In genomic region chr13:104729261-104730046, GRCm38 (mm10) we compare ENCODE assay signal across 30 mouse cellular contexts.
DNase-seq lines count a peak whose midpoint lies in the region; ATAC-seq lines count a peak whose summit lies in the region.
"Had no signal": no experiment of that assay in that cellular context is flagged by ENCODE, and none has a peak within 500 bp of the region (broad histone marks: within the 10 kb centered on the region; RNA-seq: fewer than 3 reads in every experiment).

No protein-coding gene starts in this region.

- 0 out of 2 replicates have a peak, but pooled peaks have one; percentile 26 for ATAC-seq in intestine, embryonic 16.5 days
- no peak for ATAC-seq in intestine, embryonic 15.5 days
- ATAC-seq in lung, embryonic 16.5 days (ENCODE audit: low read depth) = peak; percentile 63
- ATAC-seq in CD4-positive, CD25-positive, alpha-beta regulatory T cell, adult 4 months = peak; percentile 64
- ATAC-seq: forebrain, embryonic 16.5 days; hindbrain, postnatal 0 days; liver, embryonic 12.5 days; liver, postnatal 0 days; midbrain, embryonic 16.5 days had no signal

- H3K27me3 ChIP-seq in intestine, embryonic 16.5 days (replicated peaks; ENCODE audit: control insufficient read depth, insufficient read depth, low read length) = no peaks in the 10 kb centered on the region
- no peaks in the 10 kb centered on the region for H3K27me3 ChIP-seq in intestine, embryonic 15.5 days (replicated peaks)
- no peaks in the 10 kb centered on the region for H3K27me3 ChIP-seq in lung, embryonic 16.5 days (ENCODE audit: control insufficient read depth, insufficient read depth, low read depth, low read length)
- H3K27me3 ChIP-seq: hindbrain, embryonic 12.5 days; limb, embryonic 12.5 days; liver, embryonic 12.5 days; neural tube, embryonic 12.5 days had no signal

- H3K4me2 ChIP-seq in intestine, embryonic 16.5 days (ENCODE audit: low read depth, low read length) = no peak overlapping the region
- no peak overlapping the region for H3K4me2 ChIP-seq in intestine, embryonic 15.5 days (replicated peaks)
- no peak overlapping the region for H3K4me2 ChIP-seq in lung, embryonic 16.5 days (ENCODE audit: low read depth, low read length)
- H3K4me2 ChIP-seq: heart, embryonic 11.5 days; hindbrain, embryonic 12.5 days; limb, embryonic 12.5 days; liver, embryonic 12.5 days; midbrain, embryonic 11.5 days; neural tube, embryonic 12.5 days had no signal

- H3K4me1 ChIP-seq in intestine, embryonic 16.5 days (ENCODE audit: control insufficient read depth, insufficient read depth, low read length) = 0 out of 2 replicates have a peak, but pooled peaks cover 3% of the 10 kb centered on the region
- H3K4me1 ChIP-seq in intestine, embryonic 15.5 days (replicated peaks) = no peaks in the 10 kb centered on the region
- no peaks in the 10 kb centered on the region for H3K4me1 ChIP-seq in lung, embryonic 16.5 days (replicated peaks; ENCODE audit: control insufficient read depth, insufficient read depth, low read length)
- H3K4me1 ChIP-seq: hindbrain, embryonic 12.5 days; limb, embryonic 12.5 days; liver, embryonic 12.5 days; neural tube, embryonic 12.5 days had no signal

- 58% methylated on average over 3 of the region's 3 CpGs for WGBS in intestine, embryonic 16.5 days
- WGBS in intestine, embryonic 15.5 days = 61% methylated on average over 3 of the region's 3 CpGs
- WGBS in lung, embryonic 16.5 days = 33% methylated on average over 3 of the region's 3 CpGs

- no peak overlapping the region for H3K4me3 ChIP-seq in intestine, embryonic 16.5 days (ENCODE audit: low read length)
- no peak overlapping the region for H3K4me3 ChIP-seq in intestine, embryonic 15.5 days (replicated peaks)
- no peak overlapping the region for H3K4me3 ChIP-seq in lung, embryonic 16.5 days (ENCODE audit: low read length)
- H3K4me3 ChIP-seq: gastrocnemius, adult 2 months; hindbrain, embryonic 12.5 days; limb, embryonic 12.5 days; liver, embryonic 12.5 days; myocyte; neural tube, embryonic 12.5 days had no signal

- DNase-seq in lung, postnatal 4 days = no peak
- DNase-seq in induced T-regulatory cell, adult 2 months (ENCODE audit: low read depth) = peak; percentile 12
- no peak for DNase-seq in ovary, adult 18-20 months (ENCODE audit: low spot score)
- no peak for DNase-seq in left cerebral cortex, adult 18-20 months (ENCODE audit: low spot score in 2 of 2)
- DNase-seq: adrenal gland, postnatal 10 days; cerebellum, adult 8-10 months; gastrocnemius, adult 2 months; gastrocnemius, postnatal 36 days; heart, adult 18-20 months; heart, postnatal 36 days; kidney, adult 2 months; layer of hippocampus, adult 9-11 months; liver, postnatal 0 days; right cerebral cortex, postnatal 4 days; thymus, postnatal 4 days had no signal

- no peaks in the 10 kb centered on the region for H3K36me3 ChIP-seq in intestine, embryonic 16.5 days (ENCODE audit: control insufficient read depth, insufficient read depth, low read length)
- no peaks in the 10 kb centered on the region; the same call in 1 of the 2 replicates for H3K36me3 ChIP-seq in intestine, embryonic 15.5 days
- 0 out of 2 replicates have a peak, but pooled peaks cover 2% of the 10 kb centered on the region for H3K36me3 ChIP-seq in lung, embryonic 16.5 days (ENCODE audit: control insufficient read depth, insufficient read depth, low read length)

- no peaks in the 10 kb centered on the region for H3K9me3 ChIP-seq in intestine, embryonic 16.5 days (ENCODE audit: control insufficient read depth, low read length)
- no peaks in the 10 kb centered on the region for H3K9me3 ChIP-seq in intestine, embryonic 15.5 days
- H3K9me3 ChIP-seq in lung, embryonic 16.5 days (ENCODE audit: control insufficient read depth, low read length) = no peaks in the 10 kb centered on the region
- H3K9me3 ChIP-seq: hindbrain, embryonic 12.5 days; limb, embryonic 12.5 days; liver, embryonic 12.5 days; neural tube, embryonic 12.5 days had no signal

- H3K9ac ChIP-seq in intestine, embryonic 16.5 days (ENCODE audit: low read depth, low read length) = no peak overlapping the region
- H3K9ac ChIP-seq in intestine, embryonic 15.5 days = no peak overlapping the region
- H3K9ac ChIP-seq in lung, embryonic 16.5 days (ENCODE audit: low read length) = no peak overlapping the region
- H3K9ac ChIP-seq: hindbrain, embryonic 12.5 days; limb, embryonic 12.5 days; liver, embryonic 12.5 days; liver, postnatal 0 days; neural tube, embryonic 12.5 days had no signal

- H3K27ac ChIP-seq in intestine, embryonic 16.5 days (ENCODE audit: low read length) = no peak overlapping the region
- H3K27ac ChIP-seq in intestine, embryonic 15.5 days = no peak overlapping the region
- peak overlapping the region; percentile 2; the same call in 1 of the 2 replicates for H3K27ac ChIP-seq in lung, embryonic 16.5 days (ENCODE audit: low read length)
- H3K27ac ChIP-seq: gastrocnemius, adult 2 months; hindbrain, embryonic 12.5 days; hindbrain, postnatal 0 days; kidney, postnatal 0 days; limb, embryonic 12.5 days; liver, embryonic 12.5 days; neural tube, embryonic 12.5 days had no signal
